Mouse (Mus musculus) midbrain, embryonic 10.5 days (tissue): ENCODE measurements around the gene Hs6st3. TPM values are rescaled to one million over a fixed set of nuclear protein-coding genes. Genes with fewer than 3 reads are reported as not detected.

Experiments used
- DNase-seq: peaks from one replicate; pipeline ENCODE4 v3.0.0-alpha.2; 2017; ENCODE audit warnings: low spot score
- H3K27ac ChIP-seq: fragments of 300-500 bp; sonication (generic); replicated peaks from 2 replicates; pipeline ENCODE4 v1.5.1; 2016; ENCODE audit warnings: mild to moderate bottlenecking
- H3K27me3 ChIP-seq: fragments of 300-500 bp; sonication (generic); 2 replicates; pipeline ENCODE4 v1.6.1; 2016; ENCODE audit warnings: low read depth, mild to moderate bottlenecking; ENCODE audit not compliant: poor library complexity, severe bottlenecking
- H3K36me3 ChIP-seq: fragments of 300-500 bp; sonication (generic); 2 replicates; pipeline ENCODE4 v1.6.1; 2016; ENCODE audit warnings: mild to moderate bottlenecking, moderate library complexity
- H3K4me1 ChIP-seq: fragments of 300-500 bp; sonication (generic); 2 replicates; pipeline ENCODE4 v1.6.1; 2016
- H3K4me3 ChIP-seq: fragments of 300-500 bp; sonication (generic); 2 replicates; pipeline ENCODE4 v1.5.1; 2016; ENCODE audit warnings: mild to moderate bottlenecking, moderate library complexity
- H3K9me3 ChIP-seq: fragments of 300-500 bp; sonication (generic); replicated peaks from 2 replicates; pipeline ENCODE4 v1.6.1; 2016; ENCODE audit warnings: mild to moderate bottlenecking
- WGBS: fragments of 180-500 bp; shearing (Covaris S2); methylation state at CpG from one replicate; pipeline ENCODE4 v1.1.7; 2016; 5-methylcytosine and 5-hydroxymethylcytosine counted together
- polyA plus RNA-seq: library from polyadenylated mRNA; unstranded; fragments of >200 nt; fragmentation: Nextera tagmentation; extraction: Ambion mirVana; gene quantifications from 2 replicates; pipeline ENCODE4 v1.2.1, GENCODE M21; 2016

Hs6st3 gene
- polyA plus RNA-seq, 1 experiment from 2014 or later = not detected

GRCm38 (mm10) chr14:119852139-119852538 lies 714.0 kb downstream of the Hs6st3 start:
- Histone ChIP-seq H3K27me3 (0 out of 2 replicates have a peak, but pooled peaks cover 7% of the 10 kb centered on the region), H3K9me3 (no peaks in the 10 kb centered on the region), H3K36me3 (no peaks in the 10 kb centered on the region), H3K4me1 (peaks cover 17% of the 10 kb centered on the region), H3K4me3 (no peak overlapping the region), H3K27ac (no peak overlapping the region)
- no peak for DNase-seq
- 11% methylated on average over 5 of the region's 5 CpGs for WGBS

- DNase-seq = peak; percentile 27
- H3K9me3 ChIP-seq = no peaks in the 10 kb centered on the region
- H3K4me1 ChIP-seq = peaks cover 15% of the 10 kb centered on the region
- H3K27ac ChIP-seq = peak overlapping the region; percentile 42; the same call in 1 of the 2 replicates
- WGBS = 62% methylated on average over 23 of the region's 23 CpGs
- no peaks in the 10 kb centered on the region for H3K36me3 ChIP-seq
- 0 out of 2 replicates have a peak, but pooled peaks cover 7% of the 10 kb centered on the region for H3K27me3 ChIP-seq
- H3K4me3 ChIP-seq = peak overlapping the region; percentile 32; the same call in 1 of the 2 replicates
Measured at GRCm38 (mm10) chr14:119857338-119858291, 719.5 kb downstream of the Hs6st3 start.

GRCm38 (mm10) chr14:119873617-119874016 lies 735.5 kb downstream of the Hs6st3 start:
- H3K9me3 ChIP-seq = no peaks in the 10 kb centered on the region
- H3K27me3 ChIP-seq = no peaks in the 10 kb centered on the region
- H3K4me3 ChIP-seq = no peak overlapping the region
- WGBS = 95% methylated on average over 4 of the region's 4 CpGs
- no peaks in the 10 kb centered on the region for H3K4me1 ChIP-seq
- no peaks in the 10 kb centered on the region for H3K36me3 ChIP-seq
- no peak overlapping the region for H3K27ac ChIP-seq
- DNase-seq = no peak

GRCm38 (mm10) chr14:119892922-119893321 lies 754.8 kb downstream of the Hs6st3 start:
- DNase-seq = no peak
- Histone ChIP-seq H3K4me3 (no peak overlapping the region), H3K36me3 (no peaks in the 10 kb centered on the region), H3K27ac (no peak overlapping the region), H3K4me1 (no peaks in the 10 kb centered on the region), H3K27me3 (no peaks in the 10 kb centered on the region), H3K9me3 (no peaks in the 10 kb centered on the region)
- 89% methylated on average over 8 of the region's 8 CpGs for WGBS

GRCm38 (mm10) chr14:119895097-119895496 lies 757.0 kb downstream of the Hs6st3 start:
- no peak for DNase-seq
- WGBS = 94% methylated on average over 8 of the region's 8 CpGs
- Histone ChIP-seq H3K27ac (no peak overlapping the region), H3K9me3 (no peaks in the 10 kb centered on the region), H3K4me3 (no peak overlapping the region), H3K4me1 (no peaks in the 10 kb centered on the region), H3K36me3 (no peaks in the 10 kb centered on the region), H3K27me3 (no peaks in the 10 kb centered on the region)

DNA sequence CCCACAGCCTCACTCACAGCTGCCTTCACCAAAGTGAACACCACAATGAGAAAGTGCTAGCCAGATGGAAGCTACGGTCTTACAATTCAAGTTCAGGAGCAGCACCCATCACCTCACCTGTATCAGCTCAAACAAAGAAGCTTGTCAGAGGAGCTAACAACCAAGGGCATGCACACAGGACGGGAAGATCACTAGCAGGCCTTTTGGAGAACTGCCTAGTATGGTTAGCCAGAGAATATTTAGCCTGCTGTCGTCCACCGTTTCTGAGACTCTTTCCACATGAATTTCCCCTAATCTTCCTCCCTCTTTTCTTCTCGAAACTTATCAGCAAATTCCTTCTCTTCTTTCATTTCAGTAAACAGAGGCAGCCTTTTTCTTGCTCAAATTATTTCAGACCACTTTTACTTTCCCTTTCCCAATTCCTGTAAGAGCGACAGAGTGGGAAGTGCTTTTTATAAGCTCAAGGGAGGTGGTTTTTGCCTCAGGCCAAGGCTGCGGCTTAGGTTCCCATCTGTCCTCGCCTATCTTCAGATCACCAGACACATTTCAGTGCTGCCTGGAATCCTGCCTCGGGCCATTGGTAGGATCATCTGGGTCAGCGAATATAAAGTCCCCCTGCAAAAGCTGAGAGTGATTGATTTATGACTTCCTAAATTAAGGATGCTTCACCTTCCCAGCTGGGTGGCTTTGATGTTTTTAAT lies 757.8 kb downstream of the Hs6st3 start:
- no peak overlapping the region for H3K4me3 ChIP-seq
- DNase-seq = peak; percentile 14
- no peaks in the 10 kb centered on the region for H3K27me3 ChIP-seq
- H3K9me3 ChIP-seq = no peaks in the 10 kb centered on the region
- WGBS = 82% methylated on average over 10 of the region's 10 CpGs
- no peaks in the 10 kb centered on the region for H3K4me1 ChIP-seq
- 0 out of 2 replicates have a peak overlapping the region, but pooled peaks have one; percentile 13 for H3K27ac ChIP-seq
- H3K36me3 ChIP-seq = no peaks in the 10 kb centered on the region

DNA sequence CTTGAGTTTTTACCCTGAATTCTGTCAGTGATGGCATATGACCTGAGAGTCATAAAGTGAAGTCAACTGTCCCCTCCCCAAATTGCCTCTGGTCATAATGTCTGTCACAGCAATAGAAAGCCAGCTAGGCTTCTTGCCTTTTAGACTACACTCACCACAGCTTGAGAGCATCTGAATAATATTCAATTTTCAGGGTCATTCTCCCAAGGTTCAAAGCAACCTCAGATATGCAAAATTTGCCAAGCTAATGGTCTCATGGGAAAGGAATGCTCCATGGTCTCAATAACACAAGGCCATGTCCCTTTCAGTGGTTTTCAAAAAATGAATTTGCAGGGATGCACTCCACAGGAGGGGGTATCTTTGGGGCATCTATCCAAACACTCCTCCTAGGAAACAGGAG lies 764.3 kb downstream of the Hs6st3 start:
- H3K9me3 ChIP-seq = no peaks in the 10 kb centered on the region
- no peaks in the 10 kb centered on the region for H3K27me3 ChIP-seq
- no peak overlapping the region for H3K27ac ChIP-seq
- no peak overlapping the region for H3K4me3 ChIP-seq
- no peaks in the 10 kb centered on the region for H3K4me1 ChIP-seq
- DNase-seq = no peak
- no peaks in the 10 kb centered on the region for H3K36me3 ChIP-seq

GRCm38 (mm10) chr14:119908032-119908675 lies 770.0 kb downstream of the Hs6st3 start:
- H3K4me3 ChIP-seq = no peak overlapping the region
- 91% methylated on average over 13 of the region's 13 CpGs for WGBS
- H3K9me3 ChIP-seq = no peaks in the 10 kb centered on the region
- H3K27ac ChIP-seq = no peak overlapping the region
- H3K36me3 ChIP-seq = no peaks in the 10 kb centered on the region
- no peaks in the 10 kb centered on the region for H3K27me3 ChIP-seq
- H3K4me1 ChIP-seq = 0 out of 2 replicates have a peak, but pooled peaks cover 3% of the 10 kb centered on the region
- no peak for DNase-seq

DNA sequence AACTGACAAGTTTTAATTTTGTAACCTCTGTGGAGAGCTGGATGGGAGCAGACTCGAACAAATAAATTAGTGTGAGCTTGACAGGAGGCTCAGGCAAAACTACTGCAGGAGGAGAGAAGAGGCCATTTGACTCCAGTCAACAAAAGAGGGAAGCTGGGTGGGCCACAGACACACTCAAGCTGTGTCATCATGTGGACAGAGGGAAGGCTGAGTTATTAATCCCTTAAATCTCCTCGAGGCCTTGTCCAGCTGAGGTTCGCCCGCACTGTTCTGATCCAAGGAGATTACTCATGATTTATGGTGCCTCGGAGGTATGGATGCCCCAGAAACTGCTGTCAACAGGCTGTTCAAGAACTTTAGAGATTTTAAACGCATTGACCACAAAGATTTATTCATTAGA lies 776.4 kb downstream of the Hs6st3 start:
- no peaks in the 10 kb centered on the region for H3K27me3 ChIP-seq
- H3K9me3 ChIP-seq = no peaks in the 10 kb centered on the region
- WGBS = 78% methylated on average over 6 of the region's 6 CpGs
- DNase-seq = no peak
- H3K27ac ChIP-seq = no peak overlapping the region
- H3K4me1 ChIP-seq = 0 out of 2 replicates have a peak, but pooled peaks cover 3% of the 10 kb centered on the region
- no peak overlapping the region for H3K4me3 ChIP-seq
- H3K36me3 ChIP-seq = no peaks in the 10 kb centered on the region

DNA sequence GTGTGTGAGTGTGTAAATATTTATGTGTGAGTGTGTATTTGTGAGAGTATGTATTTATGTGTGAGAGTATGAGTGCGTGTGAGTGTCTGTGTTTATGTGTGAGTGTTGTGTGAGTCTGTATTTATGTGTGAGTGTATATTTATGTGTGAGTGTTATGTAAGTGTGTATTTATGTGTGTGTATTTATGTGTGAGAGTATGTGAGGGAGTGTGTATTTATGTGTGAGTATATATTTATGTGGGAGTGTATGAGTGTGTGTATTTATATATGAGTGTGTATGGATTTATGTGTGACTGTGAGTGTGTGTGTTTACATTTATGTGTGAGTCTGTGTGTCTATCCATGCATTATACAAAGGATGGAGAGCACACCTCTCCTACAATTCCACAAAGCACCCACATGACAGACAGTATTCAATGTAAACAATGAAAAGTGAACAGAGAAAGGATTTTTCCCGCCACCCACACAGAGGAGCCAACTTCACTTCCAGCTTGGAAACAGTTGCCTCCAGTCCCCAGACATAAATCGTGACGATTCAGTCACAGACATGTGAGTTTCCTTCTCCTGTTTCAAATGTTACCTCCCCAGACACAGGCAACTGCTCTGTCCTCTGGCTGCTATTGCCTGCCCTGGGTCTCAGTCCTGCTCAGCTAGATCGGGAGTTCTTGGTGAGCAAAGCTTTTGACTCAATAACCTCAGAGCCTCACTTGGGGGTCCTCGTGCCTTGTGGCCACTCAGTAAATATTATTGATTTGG lies 780.3 kb downstream of the Hs6st3 start:
- H3K27me3 ChIP-seq = no peaks in the 10 kb centered on the region
- H3K9me3 ChIP-seq = no peaks in the 10 kb centered on the region
- DNase-seq = no peak
- H3K4me1 ChIP-seq = no peaks in the 10 kb centered on the region
- no peak overlapping the region for H3K27ac ChIP-seq
- 79% methylated on average over 6 of the region's 6 CpGs for whole genome bisulfite sequencing
- no peaks in the 10 kb centered on the region for H3K36me3 ChIP-seq
- H3K4me3 ChIP-seq = no peak overlapping the region

DNA sequence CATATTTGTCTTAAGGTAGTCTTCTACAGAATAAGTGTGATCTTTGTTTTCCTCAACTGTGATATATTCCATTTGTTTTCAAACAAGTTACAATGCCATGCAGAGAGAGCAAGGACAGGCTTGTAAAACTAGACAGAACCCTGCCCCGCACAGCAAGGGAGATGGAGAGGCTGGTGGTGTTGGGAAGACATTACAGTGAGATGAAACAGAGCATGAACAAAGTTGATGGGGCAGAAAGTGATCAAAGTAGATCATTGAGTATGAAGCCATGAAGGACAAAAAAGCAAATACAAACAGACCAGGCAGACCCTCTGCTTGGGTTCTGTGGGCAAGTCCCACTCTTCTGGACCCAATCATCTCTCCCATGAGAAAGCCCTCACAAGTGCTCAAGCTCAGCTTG lies 781.0 kb downstream of the Hs6st3 start:
- DNase-seq = no peak
- Histone ChIP-seq H3K27me3 (no peaks in the 10 kb centered on the region), H3K36me3 (no peaks in the 10 kb centered on the region), H3K4me1 (no peaks in the 10 kb centered on the region), H3K4me3 (no peak overlapping the region), H3K27ac (no peak overlapping the region), H3K9me3 (no peaks in the 10 kb centered on the region)
- 88% methylated on average over 1 of the region's 1 CpGs for WGBS
